Mouse (Mus musculus) heart, postnatal 10 days (tissue): ENCODE data around the gene Krtap31-1. TPM values are rescaled to one million over a fixed set of nuclear protein-coding genes. Genes with fewer than 3 reads are reported as not detected.
"Not testable (repeated sequence)": the region's sequence is repeated elsewhere in the genome, so short reads cannot be mapped to it uniquely, and the experiment has no call there.

Experiments
- DNase-seq, 2 experiments: peaks; one replicate each; pipeline ENCODE4 v3.0.0; 2021
- intact Hi-C: fragments of 180-260 bp; cut with DNase I; formaldehyde crosslinking; loops from one replicate; pipeline ENCODE4 v1.15.1; 2025
- total RNA-seq, 2 experiments: library from RNA; stranded (reverse); gene quantifications; 2 replicates each; pipeline ENCODE4 v1.2.3; 2021

Gene Krtap31-1
- not detected for total RNA-seq

DNA sequence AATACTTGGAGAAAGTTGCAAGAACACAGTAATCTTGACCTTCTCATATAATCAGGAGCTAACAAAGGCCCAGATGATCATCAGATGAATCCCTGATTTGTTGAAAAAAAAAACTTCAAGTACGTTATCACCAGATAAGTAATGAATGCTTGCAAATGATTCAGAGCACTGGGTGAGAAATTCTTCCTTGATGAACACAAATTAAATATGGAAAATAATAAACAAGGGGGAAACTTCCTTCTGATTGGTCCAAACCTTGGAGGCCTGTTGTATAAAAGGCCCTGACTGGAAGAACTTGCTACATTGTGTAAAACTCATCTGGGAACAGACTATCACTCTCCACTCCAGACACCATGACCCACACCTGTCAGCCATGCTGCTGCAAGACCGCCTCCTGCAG lies at the start of gene Krtap31-1:
Gene Krtap31-1 (plus strand): TSS at position 301 of the 400 bp plus-strand sequence.
- intact Hi-C loops: no loop called here
- no peak for DNase-seq

DNA sequence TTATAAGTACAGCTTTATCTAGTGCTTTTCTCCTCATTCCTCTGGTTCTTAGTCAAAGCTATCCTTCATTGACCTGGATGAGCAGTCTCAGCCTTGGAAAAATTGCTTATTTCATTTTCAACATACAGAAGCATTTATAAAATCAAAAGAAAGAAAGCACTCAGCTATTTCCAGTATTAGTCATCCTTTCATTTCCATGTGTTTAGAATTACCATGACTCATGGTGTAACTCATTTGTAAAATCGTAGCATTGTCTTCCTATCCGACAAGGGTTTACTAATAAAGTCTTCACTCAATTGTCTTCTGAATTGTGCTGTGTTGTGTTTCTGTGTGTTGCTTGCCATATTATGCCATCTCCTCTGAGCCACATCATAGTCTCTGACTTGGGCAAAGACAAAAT lies 49.0 kb upstream of the Krtap31-1 start:
- no peak for DNase-seq
- intact Hi-C loops: no loop called here

DNA sequence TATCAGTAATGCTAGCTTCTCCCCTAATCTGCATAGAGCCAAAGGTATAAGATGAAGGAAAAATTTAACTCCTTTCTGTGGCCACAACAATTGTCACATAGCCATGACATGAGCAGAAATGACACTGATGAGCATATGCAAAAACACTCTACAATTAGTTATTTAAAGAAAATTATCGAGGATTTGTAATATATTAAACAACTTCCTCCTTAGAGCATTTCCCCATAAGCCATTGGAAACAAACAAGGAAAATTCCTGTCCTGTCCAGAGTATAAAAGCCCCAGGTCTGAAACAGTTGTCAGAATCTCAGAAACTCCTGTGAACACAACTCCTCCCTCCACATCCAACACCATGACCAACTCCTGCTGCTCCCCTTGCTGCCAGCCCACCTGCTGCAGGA lies 43.5 kb upstream of the Krtap31-1 start, which contains the start of gene Gm11559:
Gene Gm11559 (plus strand): TSS at position 301 of the 400 bp plus-strand sequence.
- intact Hi-C loops, DNase-seq: not testable (repeated sequence)

- DNase-seq, intact Hi-C loops: not testable (repeated sequence)
These were observed 34.6 kb upstream of the Krtap31-1 start, which contains the start of gene Krtap9-1 for GRCm38 (mm10) chr11:99873089-99873488. TSS of gene Krtap9-1 (plus strand) at chr11:99873389.

DNA sequence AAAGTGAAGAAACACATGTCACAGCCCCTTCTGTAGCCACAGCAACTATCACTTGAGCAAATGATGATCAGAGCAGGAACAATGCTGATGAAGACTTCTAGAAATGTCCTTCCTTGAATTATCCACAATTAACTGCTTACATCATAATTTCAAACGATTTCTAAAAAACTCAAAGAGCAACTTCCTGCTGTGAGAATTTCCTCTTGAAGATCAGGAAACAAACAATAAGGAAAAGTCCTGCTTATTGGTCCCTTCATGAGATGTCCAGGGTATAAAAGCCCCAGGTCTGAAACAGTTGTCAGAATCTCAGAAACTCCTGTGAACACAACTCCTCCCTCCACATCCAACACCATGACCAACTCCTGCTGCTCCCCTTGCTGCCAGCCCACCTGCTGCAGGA lies 28.8 kb upstream of the Krtap31-1 start, which contains the start of gene Gm11567:
Gene Gm11567 (plus strand): TSS at position 301 of the 400 bp plus-strand sequence.
- DNase-seq, intact Hi-C loops: not testable (repeated sequence)

- DNase-seq: no peak
- intact Hi-C loops: no loop called here
These were observed 6.7 kb downstream of the Krtap31-1 start, which contains the start of gene Gm11565 for GRCm38 (mm10) chr11:99914451-99914850. TSS of gene Gm11565 (plus strand) at chr11:99914751.

GRCm38 (mm10) chr11:99935991-99936390 lies 28.3 kb downstream of the Krtap31-1 start, which contains the start of gene Krtap31-2:
TSS of gene Krtap31-2 (plus strand) at chr11:99936291.
- intact Hi-C loops: no loop called here
- DNase-seq: no peak

DNA sequence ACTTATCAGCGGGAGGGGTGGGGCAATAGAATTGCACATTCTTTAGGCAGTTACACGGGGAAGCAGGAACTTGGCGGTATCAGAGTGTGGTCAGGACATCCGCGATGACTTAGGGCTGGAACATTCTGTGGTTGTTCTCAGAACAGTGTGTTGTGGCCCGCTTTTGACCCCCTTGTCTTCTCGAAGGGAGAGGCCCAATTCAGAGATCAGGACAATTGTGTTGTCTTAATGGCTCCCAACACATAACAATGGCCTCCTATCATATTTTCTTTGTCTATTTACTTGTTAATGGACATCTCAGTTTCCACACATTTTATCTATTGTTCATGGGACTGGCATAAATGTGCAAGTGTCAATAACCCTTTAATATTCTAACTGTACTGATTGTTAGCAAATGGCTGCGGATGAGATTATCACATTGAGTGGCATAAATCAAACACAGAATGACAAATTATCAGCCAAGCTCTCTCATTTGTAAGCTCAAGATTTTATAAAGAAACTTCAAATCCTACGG lies 30.1 kb downstream of the Krtap31-1 start:
- intact Hi-C loops: no loop called here

GRCm38 (mm10) chr11:99948175-99948574 lies 40.5 kb downstream of the Krtap31-1 start, which contains the start of gene Krtap9-5:
TSS of gene Krtap9-5 (plus strand) at chr11:99948475.
- DNase-seq: no peak
- intact Hi-C loops: no loop called here

More for the DNA sequence above, 30.1 kb downstream of the Krtap31-1 start:
- no peak for DNase-seq

Other genes starting within 250 kb of the Krtap31-1 start
- gene Gm11563, start 249.0 kb upstream of the Krtap31-1 start, total RNA-seq: not detected
- not detected for gene Krtap4-6, start 242.0 kb upstream of the Krtap31-1 start, total RNA-seq
- gene Gm14190, start 217.2 kb upstream of the Krtap31-1 start, total RNA-seq: not detected
- not detected for gene Gm14180, start 173.6 kb upstream of the Krtap31-1 start, total RNA-seq
- not detected for gene Gm11595, start 135.0 kb upstream of the Krtap31-1 start, total RNA-seq
- gene Krtap4-8, start 127.2 kb upstream of the Krtap31-1 start, total RNA-seq: not detected
- not detected for gene Krtap4-9, start 122.7 kb upstream of the Krtap31-1 start, total RNA-seq
- gene Gm11596, start 114.5 kb upstream of the Krtap31-1 start, total RNA-seq: not detected
- gene Gm11569, start 109.0 kb upstream of the Krtap31-1 start, total RNA-seq: not detected
- gene Gm11554, start 103.5 kb upstream of the Krtap31-1 start, total RNA-seq: not detected
- not detected for gene Krtap4-13, start 98.0 kb upstream of the Krtap31-1 start, total RNA-seq
- not detected for gene Gm11564, start 92.3 kb upstream of the Krtap31-1 start, total RNA-seq
- not detected for gene 2300003K06Rik, start 69.9 kb upstream of the Krtap31-1 start, total RNA-seq
- gene Krtap4-16, start 56.3 kb upstream of the Krtap31-1 start, total RNA-seq: not detected
- not detected for gene Gm11568, start 50.0 kb upstream of the Krtap31-1 start, total RNA-seq
- not detected for gene Gm11559, start 43.4 kb upstream of the Krtap31-1 start, total RNA-seq
- not detected for gene Krtap9-1, start 34.5 kb upstream of the Krtap31-1 start, total RNA-seq
- gene Gm11567, start 28.7 kb upstream of the Krtap31-1 start, total RNA-seq: not detected
- gene Gm11565, start 6.8 kb downstream of the Krtap31-1 start, total RNA-seq: not detected
- gene Krtap31-2, start 28.4 kb downstream of the Krtap31-1 start, total RNA-seq: not detected
- gene Krtap9-5, start 40.6 kb downstream of the Krtap31-1 start, total RNA-seq: not detected
- gene Krtap29-1, start 71.1 kb downstream of the Krtap31-1 start, total RNA-seq: not detected
- gene Krtap16-1, start 78.7 kb downstream of the Krtap31-1 start, total RNA-seq: not detected
- gene Krtap17-1, start 86.1 kb downstream of the Krtap31-1 start, total RNA-seq: not detected
- gene Krt33a, start 108.3 kb downstream of the Krtap31-1 start, total RNA-seq: not detected
- gene Krt33b, start 121.9 kb downstream of the Krtap31-1 start, total RNA-seq: not detected
- not detected for gene Krt34, start 133.6 kb downstream of the Krtap31-1 start, total RNA-seq
- gene Krt31, start 142.6 kb downstream of the Krtap31-1 start, total RNA-seq: not detected
- not detected for gene Krt32, start 180.3 kb downstream of the Krtap31-1 start, total RNA-seq
- gene Krt35, start 188.3 kb downstream of the Krtap31-1 start, total RNA-seq: not detected
- gene Krt36, start 197.7 kb downstream of the Krtap31-1 start, total RNA-seq: not detected
- gene Krt13, start 213.6 kb downstream of the Krtap31-1 start, total RNA-seq: not detected
- gene Krt15, start 228.0 kb downstream of the Krtap31-1 start, total RNA-seq: under 1 TPM in 1 of 2 experiments, not detected in 1; 0.29 TPM
- gene Krt19, start 240.7 kb downstream of the Krtap31-1 start, total RNA-seq: 10 to 100 TPM; 10.3 to 16.7 TPM